Mouse (Mus musculus) adrenal gland, adult (tissue): Measurements from ENCODE around the gene Gm20696.
A peak's percentile ranks its signal among the peaks of the same experiment; 100 is the strongest.

Experiments
- DNase-seq, 2 experiments: peaks; one replicate each; pipeline ENCODE4 v3.0.0; 2022 to 2023; ENCODE audit warnings: low spot score in 1 of 2; ENCODE audit not compliant: inconsistent age in 2 of 2

Gene Gm20696

DNA sequence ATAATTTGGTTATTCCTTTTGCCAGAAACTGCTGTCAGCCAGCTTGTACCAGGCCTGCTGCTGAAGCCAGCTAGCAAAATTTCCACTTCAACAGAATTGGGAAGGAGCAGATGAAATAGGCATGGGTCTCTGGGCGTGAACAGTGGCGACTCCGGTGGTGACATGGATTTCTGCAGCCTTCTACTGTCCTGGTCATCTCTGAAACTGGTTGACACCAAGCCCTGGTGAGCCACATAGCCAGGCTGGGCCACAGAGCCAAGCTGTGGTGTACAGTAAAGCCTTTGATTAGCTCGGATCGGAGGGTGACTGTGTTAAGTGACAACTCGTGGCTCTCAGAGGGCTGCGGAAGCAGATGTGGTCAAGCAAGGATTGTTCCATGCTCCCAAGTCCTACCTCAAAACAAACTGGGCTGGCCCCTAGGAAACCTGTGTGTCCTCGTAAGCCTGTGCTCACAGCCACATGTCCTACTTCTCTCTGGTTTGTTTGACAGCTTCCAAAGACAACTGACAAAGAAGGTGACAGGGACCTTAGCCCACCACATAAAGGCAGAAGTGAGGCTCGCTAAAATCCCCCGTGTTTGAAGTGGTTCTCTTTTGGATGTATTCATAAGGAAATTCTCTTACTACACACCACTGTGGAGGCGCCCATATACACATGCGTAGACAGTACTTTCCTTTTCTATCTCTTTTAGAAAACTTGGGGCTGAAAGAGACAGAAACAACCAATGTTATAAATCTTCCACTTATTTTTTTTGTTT lies 180.5 kb downstream of the Gm20696 start:
- peak; percentile 38 to 62 for DNase-seq

GRCm38 (mm10) chr6:99485217-99485883 lies 181.2 kb downstream of the Gm20696 start:
- DNase-seq = peak; percentile 75 to 88

- no peak for DNase-seq
These were observed 181.7 kb downstream of the Gm20696 start for GRCm38 (mm10) chr6:99484884-99485216.

GRCm38 (mm10) chr6:99484197-99484725 lies 182.3 kb downstream of the Gm20696 start:
- peak in 1 of 2 experiments; percentile 36 for DNase-seq

DNA sequence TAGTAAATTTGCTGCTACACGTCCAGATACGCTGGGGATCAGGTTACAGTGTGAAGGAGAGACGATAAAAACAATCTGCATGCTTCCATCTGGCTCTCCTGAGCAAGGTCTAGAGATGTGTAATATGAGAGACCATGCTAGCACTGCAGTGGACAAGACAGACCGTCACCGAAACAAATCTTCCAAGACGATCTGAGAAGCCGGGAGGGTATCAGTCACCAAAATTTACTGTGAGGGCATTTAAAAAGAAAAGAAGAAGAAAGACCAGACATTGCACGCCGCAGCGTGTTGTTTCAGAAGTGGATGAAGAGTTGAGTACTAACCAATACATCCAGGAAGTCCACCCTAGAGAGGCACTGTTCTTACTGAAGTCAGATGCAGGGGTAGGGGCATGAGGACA lies 183.0 kb downstream of the Gm20696 start:
- DNase-seq = no peak

DNA sequence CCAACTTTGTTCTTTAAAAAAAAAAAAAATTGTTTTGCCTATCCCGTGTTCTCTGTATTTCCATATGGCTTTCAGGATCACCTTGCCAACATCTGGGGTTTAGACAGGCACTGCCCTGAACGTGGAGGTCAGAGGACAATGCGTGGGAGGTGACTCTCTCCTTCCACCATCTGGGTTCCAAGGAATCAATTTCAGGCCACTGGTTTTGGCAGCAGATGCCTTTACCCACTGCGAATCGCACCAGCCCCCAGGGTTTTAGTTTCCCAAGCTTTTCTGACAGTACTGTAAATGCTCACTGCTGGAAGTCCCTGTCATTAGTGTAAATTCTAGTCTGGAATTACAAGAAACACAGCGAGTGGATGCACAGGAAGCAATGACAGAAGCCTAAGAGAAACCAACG lies 185.0 kb downstream of the Gm20696 start:
- no peak for DNase-seq

DNA sequence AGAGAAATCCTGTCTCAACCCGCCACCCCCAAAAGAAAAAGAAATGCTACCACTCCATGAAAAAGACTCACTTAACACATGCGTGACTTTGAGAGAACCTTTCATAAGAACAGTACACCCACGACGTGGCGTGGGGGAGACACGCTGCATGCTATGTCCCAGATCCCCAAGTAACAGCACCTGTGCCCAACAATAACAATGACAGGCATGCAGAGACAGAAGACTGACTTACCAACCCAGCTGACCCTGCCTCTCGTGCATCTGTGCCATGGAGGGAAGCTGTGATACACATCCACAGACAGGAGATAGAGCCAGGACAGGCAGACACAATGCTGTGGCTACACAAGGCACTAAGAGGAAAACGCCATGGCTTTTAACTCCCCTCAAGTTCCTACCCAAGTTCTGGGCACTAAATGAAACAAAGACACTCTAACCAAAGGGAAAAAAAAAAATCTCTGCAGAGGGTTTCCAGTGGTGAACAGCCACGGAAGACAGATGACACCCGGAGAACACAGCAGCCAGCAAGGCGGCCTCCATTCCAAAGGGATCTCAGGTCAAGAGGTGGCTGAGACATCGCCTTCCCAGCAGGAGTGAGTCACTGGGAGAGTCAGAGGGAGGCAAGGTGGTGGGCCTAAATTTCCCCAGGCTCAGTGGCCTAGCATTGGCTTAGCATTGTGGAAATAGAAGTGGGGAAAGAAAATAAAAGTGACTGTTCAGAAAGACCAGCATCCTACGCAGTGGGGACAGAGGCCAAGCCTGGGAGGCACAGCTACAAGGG lies 187.5 kb downstream of the Gm20696 start:
- peak in 1 of 2 experiments; percentile 36 for DNase-seq

- no peak for DNase-seq
These were observed 191.6 kb downstream of the Gm20696 start for GRCm38 (mm10) chr6:99475040-99475439.

DNA sequence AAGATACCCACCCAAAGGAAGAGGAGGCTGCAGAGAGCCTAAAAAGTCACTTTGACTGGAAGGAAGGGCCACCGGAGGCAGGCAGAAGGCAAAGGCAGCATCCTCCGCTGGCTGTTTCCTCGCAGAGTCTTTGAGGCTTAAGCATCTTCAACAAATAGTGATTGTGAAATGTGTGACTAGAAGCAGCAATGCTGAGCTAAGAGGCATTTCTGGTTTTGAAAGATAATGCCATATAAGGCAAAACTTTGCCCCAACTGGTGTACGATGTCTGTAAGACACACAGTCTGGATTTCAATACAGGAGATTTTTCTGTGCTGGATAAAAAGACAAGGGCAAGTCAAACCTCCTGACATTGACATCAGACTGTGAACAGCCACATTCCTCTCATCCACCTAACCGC lies 195.7 kb downstream of the Gm20696 start:
- no peak for DNase-seq

GRCm38 (mm10) chr6:99469134-99469834 lies 197.3 kb downstream of the Gm20696 start:
- no peak for DNase-seq

GRCm38 (mm10) chr6:99467831-99468230 lies 198.8 kb downstream of the Gm20696 start:
- no peak for DNase-seq

- DNase-seq = no peak
These were observed 199.5 kb downstream of the Gm20696 start for GRCm38 (mm10) chr6:99467109-99467508.

- peak; percentile 36 to 58 for DNase-seq
These were observed 200.2 kb downstream of the Gm20696 start for GRCm38 (mm10) chr6:99466354-99466753.

DNA sequence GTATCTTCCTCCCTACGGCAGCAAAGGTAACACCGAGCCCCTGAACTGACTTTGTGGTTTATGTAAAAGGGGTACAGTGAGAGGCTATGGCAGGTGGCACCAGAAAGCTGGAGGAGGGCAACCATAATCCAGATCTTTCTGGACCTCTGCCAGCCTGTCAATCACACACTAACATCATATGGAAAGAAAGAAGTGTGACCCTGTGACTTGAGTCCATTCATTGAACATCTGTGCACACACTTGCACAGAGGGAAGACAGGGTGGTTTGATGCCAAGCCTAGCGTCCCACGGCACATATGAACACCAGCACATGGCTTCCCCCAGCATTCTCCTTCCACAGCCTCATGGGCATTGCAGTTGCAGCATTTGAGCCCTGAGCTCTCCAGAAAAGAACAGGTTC lies 202.1 kb downstream of the Gm20696 start:
- DNase-seq = no peak

GRCm38 (mm10) chr6:99463906-99464305 lies 202.7 kb downstream of the Gm20696 start:
- DNase-seq = no peak

DNA sequence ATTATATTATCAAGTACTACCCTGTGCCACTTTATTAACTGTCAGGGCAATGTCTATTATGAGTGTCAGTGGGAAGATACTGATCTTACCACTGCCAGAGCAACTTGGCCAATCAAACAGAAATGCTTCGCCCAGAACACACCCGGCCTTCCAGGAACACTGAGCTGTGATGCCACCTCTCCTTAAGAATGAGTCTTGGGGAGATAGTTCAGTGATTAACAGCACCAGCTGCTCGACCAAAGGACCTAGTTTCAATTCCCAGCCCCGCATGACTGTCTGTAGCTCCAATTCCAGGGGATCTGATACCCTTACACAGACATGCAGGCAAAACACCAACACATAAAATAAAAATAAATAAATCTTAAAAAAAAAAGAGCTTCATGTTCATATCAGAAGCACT lies 207.8 kb downstream of the Gm20696 start:
- DNase-seq = no peak

GRCm38 (mm10) chr6:99453763-99454520 lies 212.7 kb downstream of the Gm20696 start:
- no peak for DNase-seq

GRCm38 (mm10) chr6:99452638-99453185 lies 213.9 kb downstream of the Gm20696 start:
- peak; percentile 29 to 55 for DNase-seq

- DNase-seq = peak in 1 of 2 experiments; percentile 44
These were observed 215.1 kb downstream of the Gm20696 start for GRCm38 (mm10) chr6:99451479-99451878.

DNA sequence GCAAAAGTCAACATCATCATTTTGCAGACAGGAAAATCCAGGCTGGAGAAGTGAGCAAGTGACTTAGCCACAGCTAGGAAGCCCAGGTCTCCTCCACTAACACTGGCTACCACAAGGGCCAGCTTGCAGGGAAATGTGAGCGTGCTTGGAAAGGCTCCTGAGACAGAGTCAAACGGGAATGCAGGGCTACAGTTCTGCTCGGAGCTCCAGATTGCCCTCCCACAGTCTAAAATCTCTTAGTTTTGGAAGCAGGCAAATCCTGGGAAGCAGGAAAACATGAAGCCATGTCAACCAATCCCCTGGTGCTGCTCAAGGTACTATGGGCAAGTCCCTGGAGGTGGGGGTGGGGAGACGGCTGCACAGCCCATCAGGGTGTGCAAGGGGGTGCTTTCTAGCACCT lies 219.2 kb downstream of the Gm20696 start:
- DNase-seq = no peak
